Mouse (Mus musculus): ENCODE results near the gene Bhlha15.

DNA sequence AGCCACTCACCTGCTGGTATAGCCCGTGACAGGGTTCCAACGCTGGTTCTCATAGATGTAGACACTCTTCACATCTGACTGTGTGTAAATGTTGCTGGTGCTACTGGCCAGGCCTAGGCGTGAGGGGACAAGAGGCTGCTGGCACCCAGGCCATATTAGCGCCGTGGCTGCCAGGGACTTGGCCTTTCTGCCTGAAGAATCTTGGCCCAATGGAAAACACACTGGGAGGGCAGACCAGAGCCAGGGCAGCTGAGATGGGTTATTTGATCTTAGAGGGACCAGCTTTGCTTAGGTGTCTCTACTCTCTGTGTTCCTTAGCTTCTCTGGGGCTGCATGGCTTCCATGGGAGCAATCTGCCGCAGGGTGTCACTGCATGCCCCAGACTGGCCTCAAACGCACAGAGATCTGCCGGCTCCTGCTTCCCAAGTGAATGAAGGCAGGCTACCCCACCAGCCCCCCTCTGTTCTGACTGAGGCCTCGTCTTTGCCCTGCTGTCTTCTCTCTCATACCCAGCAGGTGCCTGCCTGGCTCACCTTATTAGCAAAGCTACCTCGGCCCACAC lies 13.4 kb downstream of the Bhlha15 start:
- no peak for TF ChIP-seq POLR2A (IDR thresholded peaks at IDR 0.05; ENCODE audit: control insufficient read depth, extremely low read depth, insufficient read depth, low read length, poor library complexity)
- no peak for TF ChIP-seq CTCF (IDR thresholded peaks at IDR 0.05; ENCODE audit: borderline replicate concordance, control insufficient read depth, extremely low read depth, insufficient read depth, low read length, poor library complexity)

Measured in thymus, adult 2 months (tissue).